Mouse (Mus musculus): ENCODE measurements around the gene Zfp362.

Zfp362 gene

GRCm38 (mm10) chr4:128760029-128760428, 45.8 kb downstream of the Zfp362 start:
- CTCF ChIA-PET, result no interaction called here

DNA sequence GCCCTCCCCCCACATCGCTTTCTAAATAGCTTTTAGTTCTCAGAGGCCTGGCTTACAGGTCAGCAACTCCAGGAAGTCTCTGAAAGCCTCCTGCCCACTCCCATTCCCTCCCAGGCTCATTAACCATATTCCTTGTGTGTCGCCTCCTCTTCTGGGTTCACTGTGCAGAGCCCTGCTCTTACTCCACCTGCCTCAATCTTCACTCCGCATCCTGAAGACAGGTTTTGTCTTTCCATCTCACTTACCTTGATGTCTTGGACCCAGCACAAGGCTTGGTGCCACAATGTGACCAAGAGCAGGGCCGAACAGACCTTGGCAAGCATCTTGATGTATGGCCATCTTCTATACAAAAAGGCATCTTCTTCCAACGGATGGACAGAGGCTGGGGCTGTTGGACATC, 46.6 kb downstream of the Zfp362 start:
- CTCF ChIA-PET, result no interaction called here

DNA sequence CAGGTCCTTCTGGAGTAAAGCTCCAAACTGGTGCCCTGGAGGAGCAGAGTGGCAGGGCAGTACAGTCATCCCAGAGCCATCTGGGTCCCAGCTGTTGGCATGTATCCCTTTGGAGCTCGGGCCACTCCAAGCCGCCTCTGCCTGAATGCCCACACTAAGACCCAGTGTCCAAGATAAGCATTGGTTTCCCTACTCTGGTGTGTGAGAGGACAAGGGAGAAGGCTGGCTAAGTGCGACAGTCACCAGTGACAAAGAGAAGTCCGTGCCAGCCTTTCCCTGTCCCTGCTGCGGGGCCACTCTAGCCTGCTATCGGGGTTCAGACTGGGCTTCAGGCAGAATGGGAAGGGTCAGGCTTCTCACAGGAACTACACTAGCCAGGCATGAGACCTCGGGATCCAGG, 49.9 kb downstream of the Zfp362 start:
- CTCF ChIA-PET, result interaction anchor here (0.9 kb wide), 1 partner anchor 45 kb away, joined by 4 read pairs; no protein-coding TSS in a partner anchor

GRCm38 (mm10) chr4:128755064-128755463, 50.8 kb downstream of the Zfp362 start, which contains the start of gene A3galt2:
Gene A3galt2, plus strand, starts transcription at chr4:128755364.
- CTCF ChIA-PET, result interaction anchor here (0.6 to 0.9 kb wide), 3 partner anchors 10 to 44 kb away, joined by 4 to 8 read pairs (median 4); no protein-coding TSS in a partner anchor

- CTCF ChIA-PET, result no interaction called here
Observed at GRCm38 (mm10) chr4:128753571-128753970, 52.3 kb downstream of the Zfp362 start.

GRCm38 (mm10) chr4:128752031-128752757, 53.7 kb downstream of the Zfp362 start:
- CTCF ChIA-PET, result no interaction called here

DNA sequence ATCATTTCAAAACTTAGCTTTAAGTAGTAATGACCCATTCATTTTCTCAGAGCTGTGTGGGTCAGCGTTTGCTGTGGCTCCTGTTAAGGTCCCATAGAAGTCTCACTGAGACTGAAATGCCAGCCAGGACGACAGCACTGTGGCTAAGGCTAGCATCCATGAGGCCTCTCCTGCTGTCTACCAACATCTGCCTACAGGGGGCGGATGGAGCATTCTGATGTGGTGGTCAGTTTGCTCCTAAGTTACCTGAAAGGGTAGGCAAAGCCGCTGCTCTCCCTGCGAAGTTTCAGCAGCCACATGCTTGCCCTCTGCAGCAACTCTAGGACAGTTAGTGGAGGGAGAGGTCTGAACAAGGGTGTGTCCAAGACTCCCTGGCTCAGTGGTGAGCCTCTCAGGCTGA, 54.8 kb downstream of the Zfp362 start:
- CTCF ChIA-PET, result interaction anchor here (0.5 kb wide), 1 partner anchor 15 kb away, joined by 10 read pairs; no protein-coding TSS in a partner anchor

DNA sequence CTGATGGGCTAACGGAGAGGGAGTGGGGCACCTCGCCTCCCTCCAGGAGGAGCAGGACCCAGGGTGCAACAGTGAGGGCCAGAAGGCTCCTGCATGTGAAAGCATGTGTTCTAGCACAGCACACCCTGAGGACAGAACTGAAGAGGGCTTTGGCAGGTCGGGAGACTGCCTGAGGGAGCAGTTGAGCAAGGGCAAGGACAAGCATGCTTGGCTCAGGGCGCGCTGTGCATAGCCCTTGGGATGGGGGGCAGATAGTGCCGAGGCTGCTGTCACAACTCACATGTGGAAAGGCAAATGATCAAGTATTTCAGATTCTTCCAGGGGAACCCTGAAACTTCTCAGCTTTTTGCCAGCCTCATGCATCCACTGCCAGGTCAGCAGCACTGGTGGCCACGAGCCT, 57.5 kb downstream of the Zfp362 start:
- CTCF ChIA-PET, result no interaction called here

GRCm38 (mm10) chr4:128747614-128748270, 58.1 kb downstream of the Zfp362 start:
- CTCF ChIA-PET, result no interaction called here

DNA sequence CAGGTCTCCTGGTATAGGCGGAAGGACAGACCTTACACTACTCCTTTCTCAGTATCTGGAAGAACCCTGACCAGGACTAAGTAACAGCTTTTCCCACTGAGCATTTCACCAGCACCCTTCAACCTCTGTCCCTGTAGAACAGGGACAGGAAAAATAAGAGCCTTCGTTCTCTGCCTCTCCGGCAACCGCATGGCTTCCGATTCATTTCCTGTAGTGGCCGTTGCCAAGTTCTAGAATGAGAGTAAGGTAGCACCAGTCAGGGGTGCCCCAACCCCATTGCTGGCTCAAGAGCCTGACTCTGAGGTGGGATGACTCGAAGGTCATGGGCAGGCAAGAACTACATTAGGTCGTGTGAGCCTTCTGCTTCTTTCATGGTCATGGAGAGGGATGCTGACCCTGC, 60.7 kb downstream of the Zfp362 start:
- CTCF ChIA-PET, result interaction anchor here (0.6 kb wide), 1 partner anchor 10 kb away, joined by 4 read pairs; the partner anchor contains the start of gene A3galt2

GRCm38 (mm10) chr4:128743031-128743626, 62.7 kb downstream of the Zfp362 start:
- CTCF ChIA-PET, result interaction anchor here (0.8 kb wide), 1 partner anchor 12 kb away, joined by 8 read pairs; the partner anchor contains the start of gene A3galt2

- CTCF ChIA-PET, result interaction anchor here (0.8 to 1.3 kb wide), 2 partner anchors 13 to 31 kb away, joined by 4 to 8 read pairs; partner anchors contain the start of gene A3galt2
Observed at GRCm38 (mm10) chr4:128742379-128742970, 63.4 kb downstream of the Zfp362 start.

- CTCF ChIA-PET, result interaction anchor here (1.3 kb wide), 1 partner anchor 30 kb away, joined by 4 read pairs; no protein-coding TSS in a partner anchor
Observed at GRCm38 (mm10) chr4:128741906-128742305, 63.9 kb downstream of the Zfp362 start.

DNA sequence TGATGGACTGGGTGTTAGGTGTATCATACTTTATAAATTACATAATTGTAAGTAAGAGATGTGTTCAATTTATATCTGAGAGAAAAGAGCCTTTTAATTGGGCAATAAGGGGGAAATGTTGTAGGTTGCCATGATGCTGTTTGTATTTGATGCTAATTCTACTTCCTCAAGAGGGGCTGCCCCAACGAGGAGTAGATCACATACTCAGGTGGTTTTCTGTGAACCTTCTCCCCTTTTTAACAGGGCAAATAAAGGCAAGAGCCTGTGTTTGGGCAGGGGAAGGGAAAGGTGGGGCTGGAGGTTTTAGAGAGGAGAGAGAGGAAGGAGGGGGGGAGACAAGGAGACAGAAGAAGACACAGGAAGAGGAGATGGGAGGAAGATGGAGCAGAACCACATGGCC, 65.0 kb downstream of the Zfp362 start:
- CTCF ChIA-PET, result interaction anchor here (1.3 kb wide), 1 partner anchor 29 kb away, joined by 4 read pairs; no protein-coding TSS in a partner anchor

- CTCF ChIA-PET, result interaction anchor here (0.9 kb wide), 1 partner anchor 10 kb away, joined by 3 read pairs; no protein-coding TSS in a partner anchor
Observed at GRCm38 (mm10) chr4:128737825-128738610, 67.8 kb downstream of the Zfp362 start.

GRCm38 (mm10) chr4:128737137-128737589, 68.7 kb downstream of the Zfp362 start:
- CTCF ChIA-PET, result no interaction called here

DNA sequence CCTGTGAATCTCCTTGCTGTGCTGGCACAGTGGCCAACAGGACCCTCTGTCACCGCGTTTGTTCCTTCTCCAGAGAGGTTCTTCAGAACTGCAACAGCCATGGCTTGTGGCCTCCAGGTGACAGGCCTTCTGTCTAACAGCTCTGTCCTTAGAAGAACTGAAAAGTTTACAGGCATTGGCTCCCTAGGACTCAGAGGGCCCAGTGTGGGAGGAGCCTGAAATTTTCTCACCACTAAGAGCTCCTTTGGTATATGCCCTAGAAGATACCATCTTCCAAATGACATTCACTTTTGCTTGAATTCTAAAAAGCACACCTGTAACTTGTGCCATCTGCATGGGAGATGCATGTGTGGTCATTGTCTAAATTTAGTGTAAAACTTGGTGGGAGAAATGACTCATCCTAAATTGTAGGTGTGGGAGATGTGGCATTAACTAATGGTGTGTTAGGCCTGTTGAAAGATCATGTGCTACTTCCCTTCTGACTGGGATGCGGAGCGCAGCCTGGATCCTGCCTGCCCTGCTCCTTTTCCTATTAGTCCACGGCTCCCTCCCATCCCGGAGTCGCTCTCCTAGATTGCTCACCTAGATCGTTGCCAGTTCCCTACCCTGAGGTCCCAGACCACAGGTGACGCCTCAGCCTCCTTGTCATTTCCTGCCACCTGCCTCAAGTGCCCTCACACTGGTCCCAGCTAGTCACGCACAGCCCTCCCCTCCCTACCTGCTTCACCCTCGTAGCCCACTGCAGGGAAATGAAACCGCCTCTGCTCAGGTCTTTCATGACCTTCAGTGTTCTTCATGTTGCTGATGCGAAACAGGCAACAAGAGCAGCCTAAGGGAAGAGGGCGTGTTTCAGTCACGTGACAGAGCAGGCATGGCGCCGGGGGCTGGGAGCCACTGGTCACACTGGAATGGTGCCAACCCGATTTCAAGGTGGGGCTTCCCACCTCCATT, 70.8 kb downstream of the Zfp362 start:
- CTCF ChIA-PET, result interaction anchor here (0.5 to 1.3 kb wide), 3 partner anchors 8 to 342 kb away, joined by 3 to 4 read pairs (median 3); no protein-coding TSS in a partner anchor

GRCm38 (mm10) chr4:128734217-128734616, 71.6 kb downstream of the Zfp362 start:
- CTCF ChIA-PET, result interaction anchor here (0.5 kb wide), 1 partner anchor 343 kb away, joined by 4 read pairs; no protein-coding TSS in a partner anchor

DNA sequence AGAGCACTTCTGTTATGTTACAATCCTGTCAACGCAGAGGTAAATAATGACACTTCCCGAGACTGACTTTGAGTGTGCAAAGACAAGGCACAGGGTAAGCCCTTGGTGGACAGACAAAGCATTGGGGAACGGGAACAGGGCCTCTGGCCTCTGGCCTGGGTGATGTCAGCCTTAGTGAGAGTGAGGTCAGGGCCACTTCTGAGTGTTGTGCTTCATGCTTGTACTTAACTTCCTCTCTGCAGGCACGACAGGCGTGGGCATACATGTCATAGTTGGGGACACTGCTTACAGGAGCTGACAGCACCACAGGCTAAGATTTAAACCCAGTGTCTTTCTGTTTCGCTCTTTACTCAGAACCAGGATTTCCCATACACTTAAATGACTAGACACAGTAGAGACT, 72.3 kb downstream of the Zfp362 start:
- CTCF ChIA-PET, result interaction anchor here (0.6 kb wide), 1 partner anchor 71 kb away, joined by 10 read pairs; no protein-coding TSS in a partner anchor
